8 mouse cellular contexts compared by ENCODE assay signal in the genomic region with DNA sequence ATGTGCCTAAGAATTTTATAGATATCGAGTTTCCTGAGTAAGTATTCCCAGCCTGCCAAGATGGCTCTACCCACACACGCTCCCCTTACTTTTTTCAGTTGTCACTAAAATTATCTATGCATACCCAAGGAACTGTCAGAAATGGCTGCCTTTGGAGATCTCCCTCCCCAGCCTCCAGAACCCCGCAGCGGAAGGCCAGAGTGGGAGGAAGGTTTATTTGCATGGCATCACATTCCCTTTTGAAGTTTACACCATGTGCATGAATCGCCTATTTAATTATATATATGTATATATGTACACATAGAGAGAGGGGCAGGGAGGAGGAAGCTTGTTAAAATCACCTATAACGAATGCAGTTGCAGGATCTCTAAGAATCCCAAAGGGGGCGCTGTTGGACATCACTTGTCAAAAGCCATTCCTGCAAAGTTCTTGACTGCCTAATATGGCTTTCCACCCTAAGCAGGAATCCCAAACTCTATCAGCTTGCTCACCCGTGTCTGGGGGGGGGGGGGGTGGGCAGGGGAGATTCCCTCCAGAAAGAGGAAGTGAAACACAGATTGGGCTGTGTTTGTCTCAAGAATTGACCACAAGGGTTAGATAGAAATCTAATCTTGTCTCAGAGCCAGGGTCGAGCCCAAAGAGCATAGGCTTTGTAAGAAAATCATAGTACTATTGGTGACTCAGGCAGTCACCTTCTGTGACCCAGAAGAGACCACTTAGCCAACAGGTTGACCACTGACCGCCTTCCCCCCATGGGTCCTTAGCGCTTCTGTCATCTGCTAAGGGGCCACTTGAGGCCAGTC. TPM values are rescaled to one million over a fixed set of nuclear protein-coding genes. Genes with fewer than 3 reads are reported as not detected.
DNase-seq lines count a peak whose midpoint lies in the region; ATAC-seq and TF ChIP-seq lines count a peak whose summit lies in the region.

No protein-coding gene starts in this region.

- ATAC-seq in G1E (ENCODE audit: extremely low read depth, insufficient number of reproducible peaks, low FRiP score, poor library complexity, severe bottlenecking): peak; percentile 66
- ATAC-seq in common myeloid progenitor, adult 5-6 weeks (replicated peaks; ENCODE audit: low read depth, poor library complexity, severe bottlenecking): peak; percentile 64
- ATAC-seq in neural tube, embryonic 15.5 days (ENCODE audit: low FRiP score): no peak
- ATAC-seq in midbrain, embryonic 15.5 days (replicated peaks): no peak

- TF ChIP-seq CTCF in G1E (IDR thresholded peaks at IDR 0.05; ENCODE audit: low read depth, low read length): peak; percentile 35; the same call in 1 of the 2 replicates

- peak; percentile 69 for DNase-seq in left cerebral cortex, adult 11 months (ENCODE audit: low spot score)
- no peak for DNase-seq in left cerebral cortex, postnatal 4 days
- DNase-seq in G1E (ENCODE audit: low spot score): peak; percentile 65
- peak; percentile 77 for DNase-seq in large intestine, adult 2 months (ENCODE audit: low read depth, low spot score)
- peak; percentile 80 for DNase-seq in naive thymus-derived CD4-positive, alpha-beta T cell, adult 2 months (ENCODE audit: low read depth)

- no peaks in the 10 kb centered on the region for H3K36me3 ChIP-seq in G1E (replicated peaks)
- no peaks in the 10 kb centered on the region for H3K36me3 ChIP-seq in neural tube, embryonic 15.5 days
- H3K36me3 ChIP-seq in midbrain, embryonic 15.5 days (replicated peaks): no peaks in the 10 kb centered on the region

- H3K27me3 ChIP-seq in G1E (ENCODE audit: insufficient read depth, low read length): peaks cover 78% of the 10 kb centered on the region
- no peaks in the 10 kb centered on the region for H3K27me3 ChIP-seq in neural tube, embryonic 15.5 days (replicated peaks)
- no peaks in the 10 kb centered on the region for H3K27me3 ChIP-seq in midbrain, embryonic 15.5 days (replicated peaks)

- no peak overlapping the region; the same call in 1 of the 2 replicates for H3K4me3 ChIP-seq in G1E (ENCODE audit: low read depth, low read length)
- no peak overlapping the region for H3K4me3 ChIP-seq in neural tube, embryonic 15.5 days (replicated peaks)
- H3K4me3 ChIP-seq in midbrain, embryonic 15.5 days: no peak overlapping the region

- intact Hi-C loops in left cerebral cortex, postnatal 4 days (cut with DNase I): no loop called here

- H3K4me2 ChIP-seq in neural tube, embryonic 15.5 days: no peak overlapping the region
- no peak overlapping the region for H3K4me2 ChIP-seq in midbrain, embryonic 15.5 days

- H3K27ac ChIP-seq in neural tube, embryonic 15.5 days (replicated peaks): no peak overlapping the region
- no peak overlapping the region for H3K27ac ChIP-seq in midbrain, embryonic 15.5 days

- H3K9me3 ChIP-seq in G1E (replicated peaks): no peaks in the 10 kb centered on the region
- no peaks in the 10 kb centered on the region for H3K9me3 ChIP-seq in neural tube, embryonic 15.5 days (replicated peaks)
- no peaks in the 10 kb centered on the region for H3K9me3 ChIP-seq in midbrain, embryonic 15.5 days

- peaks cover 18% of the 10 kb centered on the region for H3K4me1 ChIP-seq in G1E (ENCODE audit: insufficient read depth, low read depth, low read length)
- H3K4me1 ChIP-seq in neural tube, embryonic 15.5 days: no peaks in the 10 kb centered on the region; the same call in 1 of the 2 replicates
- peaks cover 7% of the 10 kb centered on the region for H3K4me1 ChIP-seq in midbrain, embryonic 15.5 days

- 39% methylated on average over 11 of the region's 11 CpGs for WGBS in large intestine, adult 2 months
- WGBS in neural tube, embryonic 15.5 days: 69% methylated on average over 11 of the region's 11 CpGs
- WGBS in midbrain, embryonic 15.5 days: 60% methylated on average over 11 of the region's 11 CpGs

- no peak overlapping the region for H3K9ac ChIP-seq in neural tube, embryonic 15.5 days (replicated peaks)
- H3K9ac ChIP-seq in midbrain, embryonic 15.5 days: no peak overlapping the region

RNA-seq across cellular contexts. Expression of gene Fam83f, which starts 37.1 kb away (rescaled TPM):
- total RNA-seq in left cerebral cortex, postnatal 4 days (2021): under 1 TPM; 0.44 to 0.52 TPM
- total RNA-seq in G1E (2014; fragmentation: Nextera tagmentation) (not detected in 2 replicates), G1E (2017) (0.11 TPM in 1 of 2 replicates, not detected in the other)
- polyA plus RNA-seq in G1E (2012): not detected in 2 replicates
- not detected in 2 replicates for total RNA-seq in common myeloid progenitor, adult 5-6 weeks (2017)
- 23.3 and 23.8 TPM in 2 replicates for polyA plus RNA-seq in large intestine, adult 2 months (2012; rRNA removed)
- 0.23 and 2.4 TPM in 2 replicates for polyA plus RNA-seq in neural tube, embryonic 15.5 days (2015; fragmentation: Nextera tagmentation; extraction: Ambion mirVana)
- polyA plus RNA-seq in midbrain, embryonic 15.5 days (2015; fragmentation: Nextera tagmentation; extraction: Ambion mirVana): 0.36 and 0.52 TPM in 2 replicates

Comparison
In these comparisons a context has a peak if more than half of its experiments do, and no peak if none do; other contexts are left out.
1. ATAC-seq: peak in G1E (single experiment) and common myeloid progenitor, adult 5-6 weeks (single experiment); none in neural tube, embryonic 15.5 days (single experiment) and midbrain, embryonic 15.5 days (single experiment).